Mouse (Mus musculus): ENCODE results near the gene Olfr519. TPM values are rescaled to one million over a fixed set of nuclear protein-coding genes. Genes with fewer than 3 reads are reported as not detected.
A peak's percentile ranks its signal among the peaks of the same experiment; 100 is the strongest.

Olfr519 gene
- not detected for total RNA-seq (2021)
- long read RNA-seq, experiment 1: 0 reads
- long read RNA-seq, experiment 2: 0 reads

GRCm38 (mm10) chr7:108894320-108894719, at the start of gene Olfr519:
Gene Olfr519, minus strand, starts transcription at chr7:108894420.
- no peak for DNase-seq

GRCm38 (mm10) chr7:108944002-108944401, 49.8 kb upstream of the Olfr519 start:
- peak; percentile 31 to 56 for DNase-seq

GRCm38 (mm10) chr7:108941466-108941865, 47.2 kb upstream of the Olfr519 start:
- DNase-seq: no peak

GRCm38 (mm10) chr7:108936591-108936990, 42.4 kb upstream of the Olfr519 start:
- DNase-seq: no peak

- DNase-seq: no peak
Measured at GRCm38 (mm10) chr7:108935411-108935810, 41.2 kb upstream of the Olfr519 start.

- no peak for DNase-seq
Measured at GRCm38 (mm10) chr7:108934836-108935235, 40.6 kb upstream of the Olfr519 start.

GRCm38 (mm10) chr7:108933794-108934731, 39.8 kb upstream of the Olfr519 start, which contains the start of gene Eif3f:
Gene Eif3f, plus strand, starts transcription at chr7:108934417.
- peak; percentile 96 to 97 for DNase-seq

- peak; percentile 43 for DNase-seq
Measured at GRCm38 (mm10) chr7:108929726-108930393, 35.6 kb upstream of the Olfr519 start, which contains the start of gene Nlrp10. Gene Nlrp10, minus strand, starts transcription at chr7:108930178.

GRCm38 (mm10) chr7:108928280-108929188, 34.3 kb upstream of the Olfr519 start:
- no peak for DNase-seq

- DNase-seq: no peak
Measured at GRCm38 (mm10) chr7:108927043-108927442, 32.8 kb upstream of the Olfr519 start.

- DNase-seq: no peak
Measured at GRCm38 (mm10) chr7:108903969-108904368, 9.7 kb upstream of the Olfr519 start.

- DNase-seq: no peak
Measured at GRCm38 (mm10) chr7:108884906-108885305, 9.3 kb downstream of the Olfr519 start, which contains the start of gene Olfr518. Gene Olfr518, minus strand, starts transcription at chr7:108885006.

- DNase-seq: no peak
Measured at GRCm38 (mm10) chr7:108872279-108872678, 21.9 kb downstream of the Olfr519 start, which contains the start of gene Olfr517. Gene Olfr517, minus strand, starts transcription at chr7:108872379.

- DNase-seq: no peak
Measured at GRCm38 (mm10) chr7:108850429-108850828, 43.8 kb downstream of the Olfr519 start, which contains the start of gene Olfr516. Gene Olfr516, minus strand, starts transcription at chr7:108850529.

Other genes starting within 250 kb of the Olfr519 start
- not detected for gene Olfr509, start 242.5 kb downstream of the Olfr519 start, total RNA-seq (2021)
- not detected for gene Olfr510, start 228.0 kb downstream of the Olfr519 start, total RNA-seq (2021)
- not detected for gene Olfr512, start 181.1 kb downstream of the Olfr519 start, total RNA-seq (2021)
- not detected for gene Olfr513, start 143.4 kb downstream of the Olfr519 start, total RNA-seq (2021)
- not detected for gene Olfr514, start 68.4 kb downstream of the Olfr519 start, total RNA-seq (2021)
- not detected for gene Olfr516, start 43.9 kb downstream of the Olfr519 start, total RNA-seq (2021)
- gene Olfr517, start 22.0 kb downstream of the Olfr519 start, total RNA-seq (2021): not detected
- gene Olfr518, start 9.4 kb downstream of the Olfr519 start, total RNA-seq (2021): not detected
- 10 to 100 TPM; 19.7 to 19.8 TPM for gene Nlrp10, start 35.8 kb upstream of the Olfr519 start, total RNA-seq (2021)
- gene Eif3f, start 40.0 kb upstream of the Olfr519 start, total RNA-seq (2021): 10 to 100 TPM; 88.1 to 95.2 TPM
- gene Tub, start 55.9 kb upstream of the Olfr519 start, total RNA-seq (2021): under 1 TPM; 0.35 to 0.41 TPM
- 1 to 10 TPM; 2.6 to 3.4 TPM for gene Ric3, start 188.9 kb upstream of the Olfr519 start, total RNA-seq (2021)